Mouse (Mus musculus) embryonic stem cell, embryonic (primary cell): ENCODE results near the gene Dok5.

Experiments used
- CTCF ChIA-PET, 4 experiments: fragments of 300-600 bp in 2 of 4; fragments of 350-600 bp in 2 of 4; sonication (Branson Sonifier 250); formaldehyde crosslinking; loops; one replicate each; lab custom pipeline; 2022; ENCODE audit warnings: inconsistent platforms in 2 of 4; lab: Charles Lee
- POLR2A ChIA-PET, 4 experiments: fragments of 300-600 bp in 2 of 4; fragments of 350-600 bp in 2 of 4; sonication (Branson Sonifier 250); formaldehyde crosslinking; loops; one replicate each; lab custom pipeline; 2022; ENCODE audit warnings: antibody characterized with exemption in 4 of 4, inconsistent platforms in 1 of 4; lab: Charles Lee

Dok5 gene

GRCm38 (mm10) chr2:170817112-170817703 lies 85.6 kb downstream of the Dok5 start:
- ChIA-PET POLR2A (interaction anchor here in 2 of 4 experiments (0.7 to 1.0 kb wide), 2 partner anchors 22 to 105 kb away, joined by 3 to 12 read pairs; no protein-coding TSS in a partner anchor), CTCF (no interaction called here)

GRCm38 (mm10) chr2:170826821-170827441 lies 95.3 kb downstream of the Dok5 start:
- ChIA-PET POLR2A (no interaction called here), CTCF (interaction anchor here in 2 of 4 experiments (0.6 to 1.4 kb wide), 2 partner anchors 63 to 120 kb away, joined by 3 to 8 read pairs; no protein-coding TSS in a partner anchor)

GRCm38 (mm10) chr2:170828757-170829156 lies 97.2 kb downstream of the Dok5 start:
- CTCF ChIA-PET: no interaction called here
- POLR2A ChIA-PET: interaction anchor here in 1 of 4 experiments (1.0 kb wide), 1 partner anchor 264 kb away, joined by 3 read pairs; no protein-coding TSS in a partner anchor

- ChIA-PET POLR2A (interaction anchor here in 1 of 4 experiments (0.9 to 1.0 kb wide), 2 partner anchors 9 to 265 kb away, joined by 3 read pairs; no protein-coding TSS in a partner anchor), CTCF (no interaction called here)
Measured at GRCm38 (mm10) chr2:170829191-170829611, 97.6 kb downstream of the Dok5 start.

- ChIA-PET CTCF (no interaction called here), POLR2A (interaction anchor here in 1 of 4 experiments (0.7 to 0.9 kb wide), 2 partner anchors 8 to 14 kb away, joined by 3 read pairs; no protein-coding TSS in a partner anchor)
Measured at GRCm38 (mm10) chr2:170829988-170830387, 98.4 kb downstream of the Dok5 start.

- CTCF ChIA-PET: no interaction called here
- POLR2A ChIA-PET: interaction anchor here in 1 of 4 experiments (1.0 kb wide), 1 partner anchor 10 kb away, joined by 3 read pairs; no protein-coding TSS in a partner anchor
Measured at GRCm38 (mm10) chr2:170836862-170837261, 105.3 kb downstream of the Dok5 start.

- ChIA-PET CTCF (no interaction called here), POLR2A (interaction anchor here in 1 of 4 experiments (1.0 kb wide), 1 partner anchor 8 kb away, joined by 3 read pairs; no protein-coding TSS in a partner anchor)
Measured at GRCm38 (mm10) chr2:170837363-170837762, 105.8 kb downstream of the Dok5 start.

GRCm38 (mm10) chr2:170837824-170838557 lies 106.4 kb downstream of the Dok5 start:
- ChIA-PET POLR2A (interaction anchor here in 2 of 4 experiments (0.6 to 1.3 kb wide), 5 partner anchors 9 to 308 kb away, joined by 3 to 7 read pairs (median 3); partner anchors contain the start of gene Dok5 (in 1 of the 2)), CTCF (interaction anchor here in 2 of 4 experiments (0.5 to 1.0 kb wide), 6 partner anchors 23 to 396 kb away, joined by 3 to 4 read pairs (median 3); no protein-coding TSS in a partner anchor)

GRCm38 (mm10) chr2:170841441-170841965 lies 109.9 kb downstream of the Dok5 start:
- ChIA-PET CTCF (no interaction called here), POLR2A (no interaction called here)

- CTCF ChIA-PET: no interaction called here
- POLR2A ChIA-PET: interaction anchor here in 1 of 4 experiments (1.3 kb wide), 1 partner anchor 73 kb away, joined by 5 read pairs; no protein-coding TSS in a partner anchor
Measured at GRCm38 (mm10) chr2:170845511-170845910, 113.9 kb downstream of the Dok5 start.

GRCm38 (mm10) chr2:170850058-170850457 lies 118.5 kb downstream of the Dok5 start:
- CTCF ChIA-PET: interaction anchor here in 3 of 4 experiments (0.5 to 1.1 kb wide), 5 partner anchors 11 to 738 kb away, joined by 3 to 10 read pairs (median 3); no protein-coding TSS in a partner anchor
- POLR2A ChIA-PET: interaction anchor here in 1 of 4 experiments (0.8 kb wide), 1 partner anchor 25 kb away, joined by 5 read pairs; no protein-coding TSS in a partner anchor

- CTCF ChIA-PET: no interaction called here
- POLR2A ChIA-PET: interaction anchor here in 2 of 4 experiments (0.6 to 1.0 kb wide), 2 partner anchors 41 to 1508 kb away, joined by 3 to 4 read pairs; no protein-coding TSS in a partner anchor
Measured at GRCm38 (mm10) chr2:170852337-170852736, 120.7 kb downstream of the Dok5 start.

GRCm38 (mm10) chr2:170855210-170855609 lies 123.6 kb downstream of the Dok5 start:
- CTCF ChIA-PET: no interaction called here
- POLR2A ChIA-PET: interaction anchor here in 1 of 4 experiments (1.5 kb wide), 1 partner anchor 32 kb away, joined by 4 read pairs; no protein-coding TSS in a partner anchor

- CTCF ChIA-PET: no interaction called here
- POLR2A ChIA-PET: interaction anchor here in 1 of 4 experiments (0.9 to 1.5 kb wide), 2 partner anchors 12 to 31 kb away, joined by 3 to 4 read pairs; no protein-coding TSS in a partner anchor
Measured at GRCm38 (mm10) chr2:170856085-170856484, 124.5 kb downstream of the Dok5 start.

GRCm38 (mm10) chr2:170857507-170857906 lies 125.9 kb downstream of the Dok5 start:
- CTCF ChIA-PET: no interaction called here

GRCm38 (mm10) chr2:170858640-170859039 lies 127.0 kb downstream of the Dok5 start:
- CTCF ChIA-PET: no interaction called here
- POLR2A ChIA-PET: no interaction called here

More at GRCm38 (mm10) chr2:170857507-170857906, 125.9 kb downstream of the Dok5 start:
- POLR2A ChIA-PET: interaction anchor here in 1 of 4 experiments (0.6 kb wide), 1 partner anchor 152 kb away, joined by 3 read pairs; no protein-coding TSS in a partner anchor

GRCm38 (mm10) chr2:170860576-170860975 lies 129.0 kb downstream of the Dok5 start:
- POLR2A ChIA-PET: interaction anchor here in 1 of 4 experiments (1.3 kb wide), 1 partner anchor 13 kb away, joined by 4 read pairs; no protein-coding TSS in a partner anchor
- CTCF ChIA-PET: interaction anchor here (0.5 to 1.5 kb wide), 17 partner anchors 10 to 417 kb away, joined by 3 to 5 read pairs (median 3); partner anchors contain the start of gene Dok5 (in 1 of the 4)

- POLR2A ChIA-PET: interaction anchor here in 1 of 4 experiments (0.6 to 2.1 kb wide), 2 partner anchors 11 to 31 kb away, joined by 3 to 7 read pairs; no protein-coding TSS in a partner anchor
- CTCF ChIA-PET: interaction anchor here in 2 of 4 experiments (0.5 to 1.3 kb wide), 3 partner anchors 14 to 65 kb away, joined by 4 to 5 read pairs (median 4); no protein-coding TSS in a partner anchor
Measured at GRCm38 (mm10) chr2:170862799-170863198, 131.2 kb downstream of the Dok5 start.
